9 mouse cellular contexts compared by ENCODE assay signal in genomic region chr9:31159910-31160309, GRCm38 (mm10). TPM values are rescaled to one million over a fixed set of nuclear protein-coding genes. Genes with fewer than 3 reads are reported as not detected.
DNase-seq lines count a peak whose midpoint lies in the region; ATAC-seq and TF ChIP-seq lines count a peak whose summit lies in the region.
"Had no signal": no experiment of that assay in that cellular context is flagged by ENCODE, and none has a peak within 500 bp of the region (broad histone marks: within the 10 kb centered on the region; RNA-seq: fewer than 3 reads in every experiment).

No protein-coding gene starts in this region.

- TF ChIP-seq CTCF in kidney, adult 2 months (conservative IDR thresholded peaks at IDR 0.05; ENCODE audit: insufficient read depth, insufficient read length, low read depth, low read length) = peak; percentile 48
- peak; percentile 51 to 84 (median 61) for TF ChIP-seq CTCF in MEL (IDR thresholded peaks at IDR 0.05 in 2 of 3, conservative IDR thresholded peaks at IDR 0.05 in 1 of 3; ENCODE audit: control insufficient read depth in 1 of 3, insufficient read depth in 1 of 3, low read depth in 2 of 3, low read length in 3 of 3, poor library complexity in 1 of 3, severe bottlenecking in 1 of 3)

- no peak for ATAC-seq in kidney, embryonic 14.5 days (ENCODE audit: low FRiP score, low TSS enrichment)
- ATAC-seq in megakaryocyte-erythroid progenitor cell, adult 5-6 weeks (replicated peaks; ENCODE audit: low FRiP score, low TSS enrichment, poor library complexity, severe bottlenecking) = peak; percentile 59; the same call in 1 of the 2 replicates

- no peak for TF ChIP-seq EP300 in MEL (IDR thresholded peaks at IDR 0.05; ENCODE audit: low read depth in 1 of 2, low read length in 2 of 2)

- intact Hi-C loops in gastrocnemius, postnatal 14 days (cut with DNase I; ENCODE audit: low total_unique reads) = loop anchor here (5.0 kb wide), 1 partner anchor 192 kb away; no protein-coding TSS in a partner anchor

- H3K27ac ChIP-seq in kidney, adult 2 months (ENCODE audit: insufficient read depth, low read depth, low read length) = no peak overlapping the region
- H3K27ac ChIP-seq in kidney, embryonic 14.5 days (ENCODE audit: low read depth, low read length) = no peak overlapping the region
- no peak overlapping the region for H3K27ac ChIP-seq in MEL (ENCODE audit: control insufficient read depth, low read depth, low read length)
- H3K27ac ChIP-seq: neural tube, embryonic 13.5 days had no signal

- H3K4me1 ChIP-seq in kidney, adult 2 months (ENCODE audit: control insufficient read depth, insufficient read depth, low read length) = no peaks in the 10 kb centered on the region
- no peaks in the 10 kb centered on the region for H3K4me1 ChIP-seq in kidney, embryonic 14.5 days (ENCODE audit: control insufficient read depth, insufficient read depth, low read length)
- H3K4me1 ChIP-seq in MEL (ENCODE audit: control insufficient read depth in 1 of 2, insufficient read depth in 2 of 2, low read length in 2 of 2) = peaks cover 2 to 3% of the 10 kb centered on the region in 2 experiments; a peak in 3 of 4 replicates
- H3K4me1 ChIP-seq: neural tube, embryonic 13.5 days had no signal

- no peaks in the 10 kb centered on the region for H3K79me2 ChIP-seq in MEL (ENCODE audit: control insufficient read depth, insufficient read depth, low read length, poor library complexity)

- peak; percentile 83 for TF ChIP-seq RAD21 in MEL (IDR thresholded peaks at IDR 0.05; ENCODE audit: low read depth, low read length)

- H3K9ac ChIP-seq in kidney, embryonic 14.5 days (ENCODE audit: low read depth, low read length) = no peak overlapping the region
- no peak overlapping the region for H3K9ac ChIP-seq in MEL (ENCODE audit: control insufficient read depth, low read depth, low read length, poor library complexity, severe bottlenecking)
- H3K9ac ChIP-seq: neural tube, embryonic 13.5 days had no signal

- no peak overlapping the region for H3K4me2 ChIP-seq in kidney, embryonic 14.5 days (replicated peaks; ENCODE audit: low read depth, low read length)
- H3K4me2 ChIP-seq: neural tube, embryonic 13.5 days had no signal

- DNase-seq in kidney, adult 2 months = peak; percentile 52
- DNase-seq in MEL (ENCODE audit: low read depth, low spot score) = peak; percentile 63
- peak; percentile 8 for DNase-seq in embryo, embryonic 9.5 days (ENCODE audit: extremely low spot score)
- no peak for DNase-seq in Muller cell, postnatal 12 days (ENCODE audit: inconsistent ontology term)
- DNase-seq in testis, postnatal 10 days (ENCODE audit: low spot score) = no peak
- DNase-seq in gastrocnemius, postnatal 14 days = no peak

- peaks cover 8% of the 10 kb centered on the region for H3K36me3 ChIP-seq in kidney, adult 2 months (ENCODE audit: control insufficient read depth, insufficient read depth, low read length)
- H3K36me3 ChIP-seq in kidney, embryonic 14.5 days (ENCODE audit: control insufficient read depth, insufficient read depth, low read length) = peaks cover 90% of the 10 kb centered on the region
- no peaks in the 10 kb centered on the region; a peak in 2 of 4 replicates for H3K36me3 ChIP-seq in MEL (ENCODE audit: control insufficient read depth in 1 of 2, insufficient read depth in 2 of 2, low read length in 2 of 2)

- H3K9me3 ChIP-seq in kidney, embryonic 14.5 days (ENCODE audit: control insufficient read depth, low read length) = no peaks in the 10 kb centered on the region
- no peaks in the 10 kb centered on the region for H3K9me3 ChIP-seq in MEL (replicated peaks; ENCODE audit: insufficient read depth, low read length)
- H3K9me3 ChIP-seq: neural tube, embryonic 13.5 days had no signal

- TF ChIP-seq POLR2A in kidney, adult 2 months (IDR thresholded peaks at IDR 0.05; ENCODE audit: low read depth, low read length) = no peak
- TF ChIP-seq POLR2A in MEL (IDR thresholded peaks at IDR 0.05; ENCODE audit: control insufficient read depth in 1 of 2, insufficient read depth in 1 of 2, low read depth in 1 of 2, low read length in 2 of 2, poor library complexity in 1 of 2) = no peak

- no peaks in the 10 kb centered on the region for H3K27me3 ChIP-seq in kidney, adult 2 months (replicated peaks; ENCODE audit: control insufficient read depth, insufficient read depth, low read length)
- H3K27me3 ChIP-seq in kidney, embryonic 14.5 days (ENCODE audit: control insufficient read depth, insufficient read depth, low read length) = no peaks in the 10 kb centered on the region
- no peaks in the 10 kb centered on the region for H3K27me3 ChIP-seq in MEL (ENCODE audit: control insufficient read depth in 1 of 2, insufficient read depth in 2 of 2, low read length in 2 of 2)
- H3K27me3 ChIP-seq: neural tube, embryonic 13.5 days had no signal

- no peak overlapping the region for H3K4me3 ChIP-seq in kidney, adult 2 months (ENCODE audit: insufficient read depth, low read depth, low read length)
- H3K4me3 ChIP-seq in kidney, embryonic 14.5 days (ENCODE audit: low read length) = no peak overlapping the region
- H3K4me3 ChIP-seq in MEL (ENCODE audit: control insufficient read depth in 1 of 2, insufficient read depth in 1 of 2, low read depth in 2 of 2, low read length in 2 of 2) = no peak overlapping the region
- H3K4me3 ChIP-seq: neural tube, embryonic 13.5 days had no signal

- 87% methylated on average over 4 of the region's 4 CpGs for WGBS in kidney, adult 2 months
- 76% methylated on average over 4 of the region's 4 CpGs for WGBS in kidney, embryonic 14.5 days

TF ChIP-seq in MEL, 35 proteins besides CTCF, POLR2A, EP300 and RAD21:
- TF ChIP-seq NRF1 (IDR thresholded peaks at IDR 0.05; ENCODE audit: insufficient read depth, low read depth, low read length, poor library complexity, severe bottlenecking) = no peak
- TF ChIP-seq SMC3 (IDR thresholded peaks at IDR 0.05; ENCODE audit: low read depth, low read length) = peak; percentile 90
- peak; percentile 71 for TF ChIP-seq ZC3H11A (IDR thresholded peaks at IDR 0.05; ENCODE audit: low read depth, low read length)

RNA-seq across cellular contexts. Expression of gene St14, which starts 28.3 kb away (rescaled TPM):
- 62.8 and 71.2 TPM in 2 replicates for polyA plus RNA-seq in kidney, adult 2 months (2012; rRNA removed)
- polyA plus RNA-seq in kidney, embryonic 14.5 days (2014; fragmentation: Nextera tagmentation; extraction: Ambion mirVana) = 15.4 and 28.0 TPM in 2 replicates
- total RNA-seq in MEL (2012; rRNA removed) = 0.08 and 0.10 TPM in 2 replicates
- under 1 TPM in 1 of 2 experiments, not detected in 1; 0.19 TPM for polyA plus RNA-seq in MEL (2012; ENCODE audit: insufficient read depth in 1 of 2, insufficient read length in 2 of 2, low read depth in 1 of 2, low replicate concordance in 2 of 2, missing spikeins in 1 of 2)
- not detected in 2 replicates for total RNA-seq in megakaryocyte-erythroid progenitor cell, adult 5-6 weeks (2014; fragmentation: Nextera tagmentation)
- 0.42 and 1.2 TPM in 2 replicates for total RNA-seq in megakaryocyte-erythroid progenitor cell, adult 5-6 weeks (2017)
- total RNA-seq in gastrocnemius, postnatal 14 days (2021) = under 1 TPM; 0.16 to 0.35 TPM

RNA-seq across cellular contexts. Expression of gene Aplp2, which starts 51.7 kb away (rescaled TPM):
- 556 and 574 TPM in 2 replicates for polyA plus RNA-seq in kidney, adult 2 months (2012; rRNA removed)
- polyA plus RNA-seq in kidney, embryonic 14.5 days (2014; fragmentation: Nextera tagmentation; extraction: Ambion mirVana) = 179 and 315 TPM in 2 replicates
- total RNA-seq in MEL (2012; rRNA removed) = 33.5 and 37.6 TPM in 2 replicates
- 10 to 100 TPM in 1 of 2 experiments, not detected in 1; 60.6 TPM for polyA plus RNA-seq in MEL (2012; ENCODE audit: insufficient read depth in 1 of 2, insufficient read length in 2 of 2, low read depth in 1 of 2, low replicate concordance in 2 of 2, missing spikeins in 1 of 2)
- 250 and 255 TPM in 2 replicates for total RNA-seq in megakaryocyte-erythroid progenitor cell, adult 5-6 weeks (2014; fragmentation: Nextera tagmentation)
- total RNA-seq in megakaryocyte-erythroid progenitor cell, adult 5-6 weeks (2017) = 258 and 279 TPM in 2 replicates
- total RNA-seq in gastrocnemius, postnatal 14 days (2021) = 100 to 1,000 TPM; 121 to 129 TPM

Comparison
In these comparisons a context has a peak if more than half of its experiments do, and no peak if none do; other contexts are left out.
1. DNase-seq: peak in kidney, adult 2 months (single experiment), MEL (single experiment) and embryo, embryonic 9.5 days (single experiment); none in Muller cell, postnatal 12 days (single experiment), testis, postnatal 10 days (single experiment) and gastrocnemius, postnatal 14 days (single experiment).